Mouse (Mus musculus) left cerebral cortex, adult 8-10 months (tissue): Measurements from ENCODE around the gene Rasgrp1. TPM values are rescaled to one million over a fixed set of nuclear protein-coding genes. Genes with fewer than 3 reads are reported as not detected.
A peak's percentile ranks its signal among the peaks of the same experiment; 100 is the strongest.

Experiments used
- DNase-seq, 2 experiments: peaks; one replicate each; pipeline ENCODE4 v3.0.0; 2022; ENCODE audit warnings: low spot score in 2 of 2
- total RNA-seq, 4 experiments: library from RNA; stranded (reverse); gene quantifications; 2 replicates each; pipeline ENCODE4 v1.2.4; 2022

Rasgrp1 gene
- total RNA-seq, 4 experiments from 2014 or later: 303 to 368 (median 336) TPM

DNA sequence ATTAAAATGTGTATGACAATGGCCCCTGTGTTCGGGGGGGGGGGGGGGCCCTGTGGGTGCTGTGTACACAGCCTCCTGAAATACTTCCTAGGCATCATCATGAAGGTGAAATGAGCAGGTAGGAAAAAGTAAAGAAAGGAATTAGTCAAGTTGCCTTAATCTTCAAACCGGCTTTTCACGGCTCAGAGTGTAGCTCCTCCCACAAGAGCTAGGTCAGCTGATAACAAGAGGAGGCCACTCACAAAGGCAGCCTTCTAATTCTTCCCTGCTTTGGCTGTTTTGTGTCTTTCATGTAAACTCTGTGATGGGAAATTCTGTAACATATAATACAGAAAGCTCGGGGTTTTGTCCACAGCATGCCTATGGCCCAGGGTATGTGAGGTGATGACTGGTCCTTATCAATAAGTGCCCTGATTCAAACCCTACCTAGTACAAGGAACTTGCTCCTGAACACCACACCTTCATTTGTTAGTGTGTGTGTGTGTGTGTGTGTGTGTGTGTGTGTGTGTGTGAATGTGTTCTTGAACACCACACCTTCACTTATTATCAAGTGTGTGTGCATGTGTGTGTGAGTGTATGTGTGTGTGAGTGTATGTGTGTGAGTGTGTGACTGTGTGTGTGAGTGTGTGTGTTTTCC is 7.1 kb downstream of the Rasgrp1 start:
- DNase-seq: no peak

DNA sequence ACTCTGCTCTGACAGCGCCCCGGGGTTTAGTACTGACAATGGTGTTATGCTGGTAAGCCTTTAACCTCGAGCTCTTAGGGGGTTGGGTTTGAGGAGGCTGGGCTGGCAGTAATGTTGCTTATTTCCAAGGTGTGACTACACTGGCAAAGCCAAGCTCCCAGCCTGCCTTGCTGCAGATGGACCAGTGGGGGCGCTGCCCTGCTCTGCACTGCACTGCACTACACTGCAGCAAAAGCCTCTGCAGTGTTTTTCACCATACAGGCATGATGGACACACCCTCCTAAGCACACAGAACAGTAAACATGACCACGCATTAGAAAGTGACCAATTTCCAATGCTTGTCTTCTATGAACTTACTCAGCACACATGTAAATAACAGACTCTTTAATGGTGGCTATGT is 11.2 kb downstream of the Rasgrp1 start:
- DNase-seq: no peak

GRCm38 (mm10) chr2:117328521-117329285 is 14.1 kb downstream of the Rasgrp1 start:
- DNase-seq: no peak

DNA sequence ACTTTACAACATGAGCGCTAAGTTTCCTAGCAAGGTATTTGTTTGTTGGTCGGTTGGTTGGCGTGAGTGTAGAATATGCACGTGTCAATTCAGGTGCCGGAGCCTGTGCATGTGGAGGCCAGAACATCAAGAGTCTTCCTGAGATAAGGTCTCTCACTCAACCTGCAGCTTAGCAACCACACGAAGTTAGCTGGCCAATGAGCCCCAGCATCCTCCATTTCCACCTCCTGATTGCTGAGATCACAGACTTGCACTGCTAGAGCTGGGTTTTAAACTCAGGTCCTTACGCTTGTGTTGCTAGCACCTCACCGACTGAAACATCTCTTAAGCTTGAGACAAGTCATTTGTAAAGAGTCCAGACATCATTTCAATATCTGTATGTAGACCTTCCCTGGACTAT is 20.4 kb downstream of the Rasgrp1 start:
- DNase-seq: no peak

DNA sequence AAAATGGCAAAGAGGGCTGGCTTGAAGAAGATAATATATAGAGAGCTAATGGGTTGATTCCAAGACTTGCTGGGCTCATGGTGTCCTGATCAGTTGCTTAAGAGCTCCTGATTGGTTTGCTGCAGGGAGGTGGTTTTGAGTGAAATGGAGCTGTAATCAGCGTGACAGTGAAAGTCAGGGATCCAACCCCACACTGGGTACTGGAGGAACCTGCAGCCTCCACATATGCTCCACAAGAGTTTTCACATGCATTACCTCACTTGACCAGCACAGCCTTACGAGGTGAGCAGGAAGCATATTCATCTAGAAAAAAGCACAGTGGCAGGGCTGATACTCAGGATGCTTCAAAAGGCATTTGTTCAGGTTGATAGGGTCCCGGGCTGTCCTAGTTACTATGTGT is 21.6 kb downstream of the Rasgrp1 start:
- no peak for DNase-seq

GRCm38 (mm10) chr2:117318991-117319390 is 23.8 kb downstream of the Rasgrp1 start:
- DNase-seq: no peak

DNA sequence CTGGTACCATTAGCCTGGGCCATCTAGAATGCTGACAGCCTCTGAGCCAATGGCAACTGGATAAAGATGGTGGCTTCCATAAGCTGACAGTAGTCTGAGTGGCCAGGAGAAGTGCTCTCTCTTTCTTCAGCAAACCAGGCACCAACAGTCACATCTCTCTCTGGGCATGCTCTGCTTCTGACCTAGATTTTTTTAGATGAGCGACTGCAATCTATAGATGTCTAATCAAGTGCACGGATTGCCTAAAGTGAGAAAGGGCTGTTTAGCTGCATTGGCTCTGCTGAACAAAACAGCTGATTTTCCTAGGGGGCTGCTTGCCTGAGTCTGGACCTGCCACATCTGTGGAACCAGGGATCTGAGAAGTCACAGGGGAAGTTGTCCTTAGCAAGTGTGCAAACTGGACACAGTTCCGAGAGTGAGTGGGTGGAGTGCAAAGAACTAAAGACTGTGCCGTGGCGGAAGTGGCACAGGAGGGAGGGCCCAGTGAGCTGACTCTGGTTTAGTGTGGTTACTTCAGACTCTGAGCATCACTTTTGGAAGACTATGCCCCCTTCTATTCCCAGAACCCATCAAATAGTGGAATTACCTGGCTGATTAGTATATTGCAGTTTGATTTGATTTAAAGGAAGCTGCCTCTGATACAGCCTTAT is 29.1 kb downstream of the Rasgrp1 start:
- no peak for DNase-seq

GRCm38 (mm10) chr2:117312441-117312895 is 30.3 kb downstream of the Rasgrp1 start:
- no peak for DNase-seq

- no peak for DNase-seq
These were observed 30.8 kb downstream of the Rasgrp1 start for GRCm38 (mm10) chr2:117312030-117312429.

DNA sequence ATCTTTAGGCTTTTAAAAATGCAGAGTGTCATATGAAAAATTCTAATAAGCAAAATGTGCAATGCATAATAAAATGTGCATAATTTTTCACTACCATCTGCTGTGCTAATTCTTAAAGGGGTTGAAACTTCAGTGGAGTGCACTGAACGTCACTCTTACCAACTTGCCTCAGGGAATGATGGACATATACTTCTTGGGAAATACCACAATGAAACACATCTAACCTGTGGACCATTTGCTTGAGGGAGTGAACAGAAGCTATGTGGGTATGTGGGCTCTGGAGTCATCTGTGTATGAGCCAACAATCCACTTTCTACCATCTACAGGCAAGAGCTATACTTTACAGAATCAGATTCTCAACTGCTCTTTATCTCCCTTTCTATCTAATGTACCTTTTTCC is 31.5 kb downstream of the Rasgrp1 start:
- DNase-seq: no peak

DNA sequence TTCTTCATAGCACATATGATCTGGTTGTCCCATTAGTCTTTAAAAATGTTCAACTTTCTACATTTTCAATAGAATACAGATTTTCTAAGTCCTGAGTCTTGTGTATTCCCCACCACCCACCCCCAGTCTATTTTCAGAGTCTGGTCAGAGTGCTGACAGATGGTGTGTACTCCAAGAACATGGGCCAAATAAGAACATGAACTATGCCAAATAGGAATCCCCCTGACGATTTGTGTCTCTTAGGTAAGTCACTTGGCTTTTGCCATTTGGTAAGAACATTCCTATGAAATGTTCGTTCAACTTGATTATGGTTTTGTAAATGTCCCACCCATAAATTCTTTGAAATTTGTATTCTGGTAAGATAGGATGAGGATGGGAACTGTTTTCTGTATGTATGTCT is 33.8 kb downstream of the Rasgrp1 start:
- no peak for DNase-seq

DNA sequence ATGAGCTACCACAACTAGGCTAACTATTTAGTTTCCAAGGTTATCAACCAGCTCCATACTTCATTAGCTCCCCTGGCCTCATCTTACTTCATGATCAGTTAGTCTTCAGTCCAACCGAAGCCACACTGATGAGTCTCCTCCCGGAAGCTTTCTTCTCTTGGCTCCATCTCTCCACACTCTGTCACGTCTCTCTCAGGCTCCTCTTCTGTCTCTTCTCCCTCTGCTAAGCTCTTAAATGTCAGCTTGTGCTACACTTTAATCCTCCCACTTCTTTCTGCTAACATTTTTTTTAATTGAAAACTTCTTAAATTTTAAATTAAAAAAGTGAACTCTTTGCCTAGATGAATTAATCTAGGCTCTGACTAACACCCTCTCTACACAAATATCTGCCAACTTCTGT is 34.8 kb downstream of the Rasgrp1 start:
- no peak for DNase-seq

DNA sequence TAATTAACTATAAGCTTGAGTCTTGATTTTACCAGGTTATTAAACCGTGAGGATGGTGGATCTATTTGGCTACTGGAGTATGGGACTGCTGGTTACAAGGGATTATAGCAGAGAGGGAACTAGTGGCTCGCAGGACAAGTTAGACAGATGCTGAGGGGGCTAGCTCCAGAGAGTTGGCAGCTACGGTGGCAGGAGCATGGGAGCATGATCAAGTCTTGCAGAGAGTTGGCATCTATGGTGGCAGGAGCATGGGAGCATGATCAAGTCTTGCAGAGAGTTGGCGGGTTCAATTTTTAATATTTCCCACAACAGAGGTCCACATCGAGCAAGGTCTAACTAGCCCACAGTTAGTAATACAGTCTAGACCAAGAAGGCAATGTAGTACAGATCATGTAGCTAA is 37.9 kb downstream of the Rasgrp1 start:
- DNase-seq: no peak

DNA sequence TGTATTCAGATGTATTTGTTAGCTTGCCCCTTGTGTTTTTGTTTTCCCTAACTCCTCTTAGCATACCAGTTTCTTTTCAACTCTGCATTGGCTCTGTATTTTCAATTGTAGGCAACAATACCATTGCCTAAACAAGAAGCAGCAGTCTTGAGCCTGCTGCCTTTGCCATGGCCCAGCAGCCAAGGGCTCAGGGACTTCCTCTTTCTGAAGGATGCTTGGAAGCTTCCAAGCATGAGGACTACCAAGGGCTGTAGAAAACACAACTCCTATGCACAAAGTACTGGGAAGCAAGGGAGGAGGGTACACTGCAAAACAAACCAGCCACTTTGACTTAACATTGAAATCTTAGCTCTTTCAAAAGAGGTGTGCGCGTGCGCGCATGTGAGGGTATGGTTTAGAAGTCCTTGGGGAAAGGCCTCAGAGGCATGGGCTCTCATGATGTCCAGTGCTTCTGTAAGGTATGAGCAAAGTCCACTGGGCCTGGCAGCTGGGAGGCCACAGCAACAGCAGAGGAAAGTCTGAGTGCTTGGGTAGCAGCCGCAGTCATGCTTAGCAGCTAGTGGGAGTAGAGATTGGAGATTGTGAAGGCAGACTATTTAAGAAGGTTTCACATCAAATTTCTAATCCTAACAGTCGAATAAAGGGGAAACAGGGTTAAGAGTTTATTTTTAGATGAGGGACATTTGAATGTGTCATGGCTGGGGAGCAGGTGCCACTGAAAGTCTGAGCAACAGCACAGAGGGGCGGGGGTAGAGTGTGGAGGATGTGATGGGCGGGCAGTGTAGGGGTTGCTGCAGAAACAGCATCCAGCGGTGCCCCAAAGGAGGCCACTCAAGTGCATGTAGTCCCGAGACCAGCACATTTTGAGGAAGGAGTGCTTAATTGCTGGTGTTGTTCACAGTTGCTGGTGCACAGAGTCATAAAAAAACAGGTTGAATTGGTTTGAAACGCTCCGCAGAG is 39.1 kb downstream of the Rasgrp1 start:
- no peak for DNase-seq

DNA sequence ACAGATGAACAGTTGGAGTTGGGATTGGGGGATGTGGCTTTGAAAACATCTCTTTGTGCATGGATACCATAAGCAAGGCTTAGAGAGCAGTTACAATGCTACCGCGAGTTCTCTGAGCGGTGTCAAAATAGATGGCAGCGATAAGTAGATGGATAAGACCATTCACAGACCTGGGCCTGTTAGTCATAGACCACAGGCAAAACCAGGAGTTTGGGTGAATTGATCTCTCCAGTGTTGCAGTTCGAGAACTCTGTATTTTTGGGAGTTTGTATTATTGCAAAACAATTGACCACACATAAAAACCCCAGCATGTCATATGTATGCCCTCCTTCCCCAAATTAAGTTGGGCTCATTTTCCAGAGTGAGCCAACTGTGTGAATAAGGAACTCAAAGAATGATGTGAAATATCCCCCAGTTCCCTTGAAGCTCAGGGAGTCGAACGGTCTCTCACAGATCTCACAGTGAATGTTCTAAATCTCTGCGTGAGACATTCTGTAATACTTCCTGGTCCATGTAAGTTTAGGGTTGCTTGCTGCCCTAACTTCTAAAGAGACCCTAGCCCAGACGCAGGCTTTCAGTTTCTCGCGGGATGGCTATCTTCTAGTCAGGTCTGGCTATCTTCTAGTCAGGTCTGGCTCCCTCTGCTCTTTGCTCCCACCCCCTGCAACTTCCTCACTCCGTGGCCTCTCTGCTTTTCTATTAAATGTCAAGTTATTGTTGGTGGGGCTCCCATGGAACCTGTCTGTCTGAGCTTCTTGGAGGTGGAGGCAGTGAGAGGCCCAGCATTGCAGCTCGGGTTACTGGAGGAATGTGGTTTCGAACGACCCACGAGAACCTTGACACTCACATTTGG is 43.0 kb downstream of the Rasgrp1 start:
- no peak for DNase-seq

DNA sequence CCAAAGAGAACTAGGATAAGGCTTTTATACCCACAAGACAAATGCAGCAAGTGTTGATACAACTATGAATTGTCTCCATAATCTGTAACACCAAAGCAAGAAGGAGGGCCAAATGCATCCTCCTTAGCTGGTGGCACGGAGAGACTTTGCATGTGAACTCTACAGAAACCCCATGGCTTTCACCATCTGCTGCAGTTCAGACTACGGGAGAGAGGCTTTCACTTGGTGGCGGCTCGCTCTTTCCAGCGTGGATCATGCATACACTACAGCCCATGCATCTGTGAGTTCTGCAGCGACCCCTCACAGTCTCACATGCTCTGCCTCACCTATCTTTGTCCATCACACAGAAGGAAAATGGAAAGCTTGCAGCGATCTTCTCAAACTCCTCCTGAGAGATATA is 54.5 kb downstream of the Rasgrp1 start:
- no peak for DNase-seq

DNA sequence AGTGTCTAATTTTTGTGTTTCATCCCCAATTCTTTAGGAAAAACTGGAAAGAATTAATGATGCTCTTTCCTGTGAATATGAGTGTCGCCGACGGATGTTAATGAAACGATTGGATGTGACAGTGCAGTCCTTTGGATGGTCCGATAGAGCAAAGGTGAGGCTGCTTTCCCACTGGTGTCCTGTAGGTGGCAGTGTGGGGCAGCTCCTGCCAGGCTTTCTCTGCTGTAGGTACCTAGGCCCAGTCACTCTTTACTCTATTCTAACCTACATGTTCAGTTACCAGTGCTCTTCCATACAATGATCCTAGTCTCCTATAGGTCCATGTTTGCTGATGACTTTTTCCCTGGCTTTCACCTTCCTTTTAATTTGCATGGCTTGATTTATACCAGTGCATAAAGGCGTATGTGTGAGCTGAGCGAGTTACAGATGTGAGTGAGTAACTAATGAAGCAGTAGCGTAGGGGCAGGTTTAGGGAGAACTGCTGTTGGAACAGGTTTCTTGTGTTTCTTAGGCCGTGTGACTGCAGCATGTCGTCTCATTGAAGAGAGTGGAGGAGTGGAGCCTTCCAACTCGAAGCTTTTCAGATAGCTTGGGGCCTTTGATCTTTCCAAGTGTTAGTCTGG is 78.9 kb downstream of the Rasgrp1 start:
- peak; percentile 21 to 60 for DNase-seq

- DNase-seq: no peak
These were observed 80.6 kb downstream of the Rasgrp1 start for GRCm38 (mm10) chr2:117262184-117262583.

- no peak for DNase-seq
These were observed 85.2 kb downstream of the Rasgrp1 start for GRCm38 (mm10) chr2:117257617-117258016.

- DNase-seq: no peak
These were observed 87.4 kb downstream of the Rasgrp1 start for GRCm38 (mm10) chr2:117255415-117255814.
